Mouse (Mus musculus): ENCODE measurements around the gene Dpm1. TPM values are rescaled to one million over a fixed set of nuclear protein-coding genes. Genes with fewer than 3 reads are reported as not detected.

Dpm1 gene
- total RNA-seq, 1 experiment from 2014 or later = 116 TPM

GRCm38 (mm10) chr2:168166750-168167460, 63.5 kb downstream of the Dpm1 start:
- DNase-seq = no peak

GRCm38 (mm10) chr2:168161978-168162377, 68.4 kb downstream of the Dpm1 start:
- DNase-seq = no peak

GRCm38 (mm10) chr2:168161514-168161971, 68.8 kb downstream of the Dpm1 start:
- DNase-seq = no peak

DNA sequence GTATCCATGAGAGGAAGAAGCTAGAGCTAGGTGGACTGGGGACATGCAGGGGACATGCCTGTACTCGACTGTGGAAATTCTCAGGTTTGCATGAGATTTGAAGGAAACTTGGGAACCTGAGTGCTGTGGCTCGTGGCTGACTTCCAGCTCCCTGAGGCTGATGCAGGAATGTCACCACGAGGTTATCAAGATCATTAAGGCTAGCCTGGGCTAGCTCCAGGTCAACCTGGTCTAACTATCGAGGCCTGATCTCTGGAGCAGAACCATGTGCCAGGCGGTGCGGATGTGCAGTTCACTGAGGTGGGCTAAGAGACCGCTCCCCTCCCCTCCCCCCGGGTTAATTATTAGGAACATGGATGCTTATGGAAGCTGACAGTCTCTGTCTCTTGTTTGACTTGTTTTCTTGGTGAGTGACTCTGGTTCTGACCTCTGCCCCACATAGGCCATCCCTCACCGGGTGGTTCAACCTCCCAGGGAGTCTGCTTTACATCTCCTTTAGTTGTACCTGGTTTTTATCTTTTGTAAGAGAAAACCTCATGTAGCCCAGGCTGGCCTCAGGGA, 69.9 kb downstream of the Dpm1 start:
- no peak for DNase-seq

Small RNA genes within 50 kb of the gene (microRNA-seq; reads per million reads assigned to microRNA genes)
- gene Gm24561 = 0 reads per million in 2 experiments

Other genes with a start within 250 kb of the Dpm1 start
- 2.6 and 5.3 TPM in 2 replicates for gene Ripor3, start 220.0 kb downstream of the Dpm1 start, total RNA-seq (2021)
- 1.7 and 1.9 TPM in 2 replicates for gene Pard6b, start 149.6 kb downstream of the Dpm1 start, total RNA-seq (2021)
- gene Adnp, start 23.5 kb downstream of the Dpm1 start, total RNA-seq (2021) = 48.9 and 51.8 TPM in 2 replicates
- 25.8 and 28.0 TPM in 2 replicates for gene Gm20716, start 227 bp downstream of the Dpm1 start, total RNA-seq (2021)
- 11.9 and 12.2 TPM in 2 replicates for gene Mocs3, start within 50 bp of the Dpm1 start, total RNA-seq (2021)
- 0.08 TPM in 1 of 2 replicates, not detected in the other for gene Kcng1, start 51.1 kb upstream of the Dpm1 start, total RNA-seq (2021)

All from adrenal gland, postnatal 14 days (tissue).